Mouse (Mus musculus) MEL (cell line): ENCODE data around the gene Pfkfb4. TPM values are rescaled to one million over a fixed set of nuclear protein-coding genes. Genes with fewer than 3 reads are reported as not detected.

ENCODE experiments used
- DNase-seq: peaks from one replicate; pipeline ENCODE4 v3.0.0; 2011; ENCODE audit warnings: low read depth, low spot score
- H3K27ac ChIP-seq: 2 replicates; pipeline ENCODE4 v1.5.1; 2012; ENCODE audit warnings: low read depth, mild to moderate bottlenecking, control low read depth, low read length, moderate library complexity; ENCODE audit not compliant: control insufficient read depth
- H3K27me3 ChIP-seq, 2 experiments: fragments of 150-350 bp in 1 of 2; sonication (generic) in 1 of 2; 2 replicates each; pipeline ENCODE4 v1.6.1; 2012; ENCODE audit warnings: low read length in 2 of 2, mild to moderate bottlenecking in 2 of 2, improper control_type of control experiment in 1 of 2, moderate library complexity in 1 of 2; ENCODE audit not compliant: insufficient read depth in 2 of 2, control insufficient read depth in 1 of 2
- H3K36me3 ChIP-seq, 2 experiments: 2 replicates each; pipeline ENCODE4 v1.6.1; 2012 to 2014; ENCODE audit warnings: low read length in 2 of 2, improper control_type of control experiment in 1 of 2, inconsistent platforms in 1 of 2, mild to moderate bottlenecking in 1 of 2; ENCODE audit not compliant: insufficient read depth in 2 of 2, control insufficient read depth in 1 of 2
- H3K4me1 ChIP-seq, 2 experiments: fragments of 150-350 bp in 1 of 2; sonication (generic) in 1 of 2; 2 replicates each; pipeline ENCODE4 v1.6.1; 2012; ENCODE audit warnings: low read length in 2 of 2, improper control_type of control experiment in 1 of 2, mild to moderate bottlenecking in 1 of 2; ENCODE audit not compliant: insufficient read depth in 2 of 2, control insufficient read depth in 1 of 2
- H3K4me3 ChIP-seq, 2 experiments: fragments of 150-350 bp in 1 of 2; sonication (generic) in 1 of 2; 2 replicates each; pipeline ENCODE4 v1.5.1; 2012; ENCODE audit warnings: low read depth in 2 of 2, low read length in 2 of 2, mild to moderate bottlenecking in 2 of 2, moderate library complexity in 2 of 2, control low read depth in 1 of 2, improper control_type of control experiment in 1 of 2; ENCODE audit not compliant: control insufficient read depth in 1 of 2, insufficient read depth in 1 of 2
- H3K79me2 ChIP-seq: 2 replicates; pipeline ENCODE4 v1.6.1; 2012; ENCODE audit warnings: mild to moderate bottlenecking, low read length, moderate library complexity; ENCODE audit not compliant: control insufficient read depth, poor library complexity, insufficient read depth
- H3K9ac ChIP-seq: 2 replicates; pipeline ENCODE4 v1.6.1; 2012; ENCODE audit warnings: low read depth, mild to moderate bottlenecking, control low read depth, low read length, moderate library complexity; ENCODE audit not compliant: control insufficient read depth, poor library complexity, severe bottlenecking
- H3K9me3 ChIP-seq: fragments of 150-350 bp; sonication (generic); replicated peaks from 2 replicates; pipeline ENCODE4 v1.6.1; 2012; ENCODE audit warnings: mild to moderate bottlenecking, low read length, improper control_type of control experiment, moderate library complexity; ENCODE audit not compliant: insufficient read depth
- CHD1 ChIP-seq: IDR thresholded peaks from 2 replicates; pipeline ENCODE4 v1.6.1; 2012; ENCODE audit warnings: low read depth, mild to moderate bottlenecking, inconsistent platforms, low read length, improper control_type of control experiment
- CHD2 ChIP-seq: IDR thresholded peaks from 2 replicates; pipeline ENCODE4 v1.6.1; 2011; ENCODE audit warnings: low read length, improper control_type of control experiment
- CTCF ChIP-seq, 3 experiments: IDR thresholded peaks in 2 of 3; conservative IDR thresholded peaks in 1 of 3; 2 replicates each; pipeline ENCODE4 v1.5.1; 2011 to 2012; ENCODE audit warnings: low read length in 3 of 3, low read depth in 2 of 3, mild to moderate bottlenecking in 2 of 3, improper control_type of control experiment in 1 of 3, inconsistent platforms in 1 of 3, mixed read lengths in 1 of 3, moderate library complexity in 1 of 3; ENCODE audit not compliant: control insufficient read depth in 1 of 3, insufficient read depth in 1 of 3, poor library complexity in 1 of 3, severe bottlenecking in 1 of 3
- E2F4 ChIP-seq: IDR thresholded peaks from 2 replicates; pipeline ENCODE4 v1.6.1; 2011; ENCODE audit warnings: low read depth, low read length, improper control_type of control experiment, borderline replicate concordance
- ELF1 ChIP-seq: IDR thresholded peaks from 2 replicates; pipeline ENCODE4 v1.6.1; 2014; ENCODE audit warnings: low read depth, mild to moderate bottlenecking, inconsistent platforms, low read length, improper control_type of control experiment, moderate library complexity
- EP300 ChIP-seq, 2 experiments: IDR thresholded peaks; 2 replicates each; pipeline ENCODE4 v1.6.1; 2011; ENCODE audit warnings: improper control_type of control experiment in 2 of 2, low read length in 2 of 2, low read depth in 1 of 2, mild to moderate bottlenecking in 1 of 2
- GABPA ChIP-seq: IDR thresholded peaks from 2 replicates; pipeline ENCODE4 v1.6.1; 2012; ENCODE audit warnings: low read depth, mild to moderate bottlenecking, inconsistent platforms, low read length, improper control_type of control experiment, moderate library complexity
- HCFC1 ChIP-seq: IDR thresholded peaks from 2 replicates; pipeline ENCODE4 v1.6.1; 2012; ENCODE audit warnings: low read depth, mild to moderate bottlenecking, inconsistent platforms, low read length, improper control_type of control experiment, moderate library complexity
- MAFK ChIP-seq: IDR thresholded peaks from 2 replicates; pipeline ENCODE4 v1.6.1; 2011; ENCODE audit warnings: low read depth, mild to moderate bottlenecking, low read length, improper control_type of control experiment, borderline replicate concordance
- MAX ChIP-seq: IDR thresholded peaks from 2 replicates; pipeline ENCODE4 v1.6.1; 2011; ENCODE audit warnings: low read length, improper control_type of control experiment
- MAZ ChIP-seq: IDR thresholded peaks from 2 replicates; pipeline ENCODE4 v1.6.1; 2012; ENCODE audit warnings: low read depth, mild to moderate bottlenecking, inconsistent platforms, low read length, improper control_type of control experiment
- MEF2A ChIP-seq: IDR thresholded peaks from 2 replicates; pipeline ENCODE4 v1.6.1; 2014; ENCODE audit warnings: low read depth, mild to moderate bottlenecking, inconsistent platforms, low read length, improper control_type of control experiment; ENCODE audit not compliant: poor library complexity, insufficient replicate concordance, severe bottlenecking; ENCODE audit errors: extremely low read depth
- MYC ChIP-seq: IDR thresholded peaks from 2 replicates; pipeline ENCODE4 v1.6.1; 2011; ENCODE audit warnings: low read depth, mild to moderate bottlenecking, low read length, improper control_type of control experiment, moderate library complexity
- NELFE ChIP-seq: IDR thresholded peaks from 2 replicates; pipeline ENCODE4 v1.6.1; 2011; ENCODE audit warnings: low read depth, low read length, improper control_type of control experiment
- POLR2A ChIP-seq, 2 experiments: IDR thresholded peaks; 2 replicates each; pipeline ENCODE4 v1.6.1; 2011 to 2012; ENCODE audit warnings: low read length in 2 of 2, mild to moderate bottlenecking in 2 of 2, control low read depth in 1 of 2, improper control_type of control experiment in 1 of 2, low read depth in 1 of 2, moderate library complexity in 1 of 2; ENCODE audit not compliant: control insufficient read depth in 1 of 2, insufficient read depth in 1 of 2, poor library complexity in 1 of 2
- POLR2AphosphoS5 ChIP-seq: IDR thresholded peaks from 2 replicates; pipeline ENCODE4 v1.6.1; 2012; ENCODE audit warnings: low read depth, borderline replicate concordance, mild to moderate bottlenecking, inconsistent platforms, low read length, moderate library complexity, mixed read lengths
- RAD21 ChIP-seq: IDR thresholded peaks from 2 replicates; pipeline ENCODE4 v1.6.1; 2011; ENCODE audit warnings: mild to moderate bottlenecking, low read depth, low read length, improper control_type of control experiment
- TAL1 ChIP-seq: IDR thresholded peaks from 2 replicates; pipeline ENCODE4 v1.6.1; 2012; ENCODE audit warnings: mild to moderate bottlenecking, inconsistent platforms, low read length, moderate library complexity, mixed read lengths
- TBP ChIP-seq: IDR thresholded peaks from 2 replicates; pipeline ENCODE4 v1.8.0; 2011; ENCODE audit warnings: low read depth, low read length, improper control_type of control experiment
- UBTF ChIP-seq: IDR thresholded peaks from 2 replicates; pipeline ENCODE4 v1.6.1; 2012; ENCODE audit warnings: low read depth, mild to moderate bottlenecking, inconsistent platforms, low read length, improper control_type of control experiment, moderate library complexity, borderline replicate concordance; ENCODE audit not compliant: insufficient read depth
- USF1 ChIP-seq: IDR thresholded peaks from 2 replicates; pipeline ENCODE4 v1.6.1; 2014; ENCODE audit warnings: low read depth, mild to moderate bottlenecking, inconsistent platforms, low read length, improper control_type of control experiment, moderate library complexity
- USF2 ChIP-seq, 2 experiments: IDR thresholded peaks; 2 replicates each; pipeline ENCODE4 v1.6.1; 2011 to 2012; ENCODE audit warnings: improper control_type of control experiment in 2 of 2, low read length in 2 of 2, borderline replicate concordance in 1 of 2, inconsistent platforms in 1 of 2, low read depth in 1 of 2, mild to moderate bottlenecking in 1 of 2; ENCODE audit not compliant: insufficient read depth in 1 of 2
- ZC3H11A ChIP-seq: IDR thresholded peaks from 2 replicates; pipeline ENCODE4 v1.6.1; 2012; ENCODE audit warnings: low read depth, mild to moderate bottlenecking, inconsistent platforms, low read length, improper control_type of control experiment
- ZMIZ1 ChIP-seq: IDR thresholded peaks from 2 replicates; pipeline ENCODE4 v1.6.1; 2012; ENCODE audit warnings: low read depth, mild to moderate bottlenecking, inconsistent platforms, low read length, improper control_type of control experiment, moderate library complexity
- polyA plus RNA-seq, 2 experiments: library from polyadenylated mRNA; stranded (reverse) in 1 of 2; unstranded in 1 of 2; fragments of >175 nt in 1 of 2; fragments of >200 nt in 1 of 2; gene quantifications; 2 replicates each; pipeline versions ENCODE4 v1.2.1 to v1.2.4; 2012; ENCODE audit warnings: low replicate concordance in 2 of 2, low read depth in 1 of 2; ENCODE audit not compliant: insufficient read length in 2 of 2, insufficient read depth in 1 of 2, missing spikeins in 1 of 2
- total RNA-seq: library from RNA; depleted of rRNA; stranded (reverse); fragments of 300-350 nt; gene quantifications from 2 replicates; pipeline ENCODE4 v1.2.3, GENCODE M21; 2012

Pfkfb4 gene
- total and polyA plus RNA-seq, 3 experiments = 3.2 to 6.4 TPM; not detected in 1

DNA sequence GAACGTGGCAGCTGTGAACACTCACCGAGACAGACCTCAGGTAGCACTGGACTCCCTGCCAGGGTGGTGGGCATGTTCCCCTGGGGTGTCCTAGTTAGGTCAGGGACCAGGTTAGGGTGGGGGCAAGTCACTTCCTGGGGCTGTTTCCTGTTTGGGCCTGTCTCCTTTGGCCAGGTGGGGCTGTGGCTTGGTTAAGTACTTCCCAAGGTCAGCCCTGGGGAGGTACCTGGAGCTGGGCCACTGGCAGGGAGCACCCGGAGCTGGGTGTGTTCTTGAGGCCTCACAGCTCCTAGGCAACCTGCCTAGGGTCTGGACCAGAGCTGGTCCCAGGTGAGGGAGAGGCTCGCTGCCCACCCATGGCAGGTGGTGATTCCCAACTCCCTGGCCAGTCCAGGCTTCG, 37.3 kb downstream of the Pfkfb4 start:
- TF ChIP-seq MAZ (no peak), CTCF (IDR thresholded peaks at IDR 0.05 in 2 of 3, conservative IDR thresholded peaks at IDR 0.05 in 1 of 3; ENCODE audit: control insufficient read depth in 1 of 3, insufficient read depth in 1 of 3, low read depth in 2 of 3, low read length in 3 of 3, poor library complexity in 1 of 3, severe bottlenecking in 1 of 3) (no peak), MYC (no peak), EP300 (IDR thresholded peaks at IDR 0.05; ENCODE audit: low read depth in 1 of 2, low read length in 2 of 2) (no peak), POLR2A (IDR thresholded peaks at IDR 0.05; ENCODE audit: control insufficient read depth in 1 of 2, insufficient read depth in 1 of 2, low read depth in 1 of 2, low read length in 2 of 2, poor library complexity in 1 of 2) (no peak), MAFK (no peak), TAL1 (no peak), UBTF (no peak), MAX (no peak), USF1 (no peak), GABPA (no peak)
- no peaks in the 10 kb centered on the region for H3K27me3 ChIP-seq
- no peak overlapping the region for H3K27ac ChIP-seq
- no peaks in the 10 kb centered on the region for H3K79me2 ChIP-seq
- peaks cover 0 to 7% of the 10 kb centered on the region in 2 experiments; a peak in 2 of 4 replicates for H3K36me3 ChIP-seq
- DNase-seq = no peak
- H3K9me3 ChIP-seq = no peaks in the 10 kb centered on the region
- H3K4me1 ChIP-seq = peaks cover 5 to 11% of the 10 kb centered on the region in 2 experiments
- no peak overlapping the region for H3K9ac ChIP-seq
- no peak overlapping the region for H3K4me3 ChIP-seq

GRCm38 (mm10) chr9:109030312-109030711, 38.7 kb downstream of the Pfkfb4 start:
- Histone ChIP-seq H3K4me1 (peaks cover 5 to 11% of the 10 kb centered on the region in 2 experiments), H3K4me3 (no peak overlapping the region), H3K27ac (no peak overlapping the region), H3K79me2 (no peaks in the 10 kb centered on the region), H3K36me3 (peaks cover 0 to 7% of the 10 kb centered on the region in 2 experiments; a peak in 2 of 4 replicates), H3K9ac (no peak overlapping the region), H3K27me3 (no peaks in the 10 kb centered on the region), H3K9me3 (no peaks in the 10 kb centered on the region)
- TF ChIP-seq RAD21 (no peak), POLR2A (IDR thresholded peaks at IDR 0.05; ENCODE audit: control insufficient read depth in 1 of 2, insufficient read depth in 1 of 2, low read depth in 1 of 2, low read length in 2 of 2, poor library complexity in 1 of 2) (no peak), TBP (no peak), UBTF (no peak), GABPA (no peak), MAX (no peak), CTCF (IDR thresholded peaks at IDR 0.05 in 2 of 3, conservative IDR thresholded peaks at IDR 0.05 in 1 of 3; ENCODE audit: control insufficient read depth in 1 of 3, insufficient read depth in 1 of 3, low read depth in 2 of 3, low read length in 3 of 3, poor library complexity in 1 of 3, severe bottlenecking in 1 of 3) (no peak)
- DNase-seq = no peak

GRCm38 (mm10) chr9:109031001-109031400, 39.4 kb downstream of the Pfkfb4 start:
- no peaks in the 10 kb centered on the region for H3K27me3 ChIP-seq
- H3K27ac ChIP-seq = no peak overlapping the region
- peaks cover 5 to 11% of the 10 kb centered on the region in 2 experiments for H3K4me1 ChIP-seq
- H3K9me3 ChIP-seq = no peaks in the 10 kb centered on the region
- H3K36me3 ChIP-seq = peaks cover 0 to 7% of the 10 kb centered on the region in 2 experiments; a peak in 2 of 4 replicates
- no peak for DNase-seq
- no peak overlapping the region for H3K4me3 ChIP-seq
- no peak overlapping the region for H3K9ac ChIP-seq
- no peaks in the 10 kb centered on the region for H3K79me2 ChIP-seq
- TF ChIP-seq POLR2AphosphoS5 = no peak
- no peak for TF ChIP-seq HCFC1
- TF ChIP-seq NELFE = no peak
- no peak for TF ChIP-seq ELF1
- TF ChIP-seq USF2 (IDR thresholded peaks at IDR 0.05; ENCODE audit: borderline replicate concordance in 1 of 2, insufficient read depth in 1 of 2, low read depth in 1 of 2, low read length in 2 of 2) = no peak
- TF ChIP-seq MEF2A = no peak
- no peak for TF ChIP-seq ZC3H11A
- no peak for TF ChIP-seq TAL1
- TF ChIP-seq GABPA = no peak
- TF ChIP-seq CHD2 = no peak
- TF ChIP-seq ZMIZ1 = no peak
- TF ChIP-seq UBTF = no peak
- no peak for TF ChIP-seq E2F4
- TF ChIP-seq CHD1 = no peak
